Mouse (Mus musculus) small intestine, adult 2 months (tissue): ENCODE measurements around the gene Stk38l.

ENCODE experiments used
- CTCF ChIP-seq: fragments of 200-500 bp; IDR thresholded peaks from 2 replicates; pipeline ENCODE4 v1.5.1; 2012; ENCODE audit warnings: low read depth, mild to moderate bottlenecking, control low read depth, inconsistent platforms, low read length, moderate library complexity, mixed read lengths; ENCODE audit not compliant: insufficient replicate concordance, insufficient read length; ENCODE audit errors: extremely low read depth
- POLR2A ChIP-seq: fragments of 200-500 bp; IDR thresholded peaks from 2 replicates; pipeline ENCODE4 v1.6.1; 2012; ENCODE audit warnings: low read depth, mild to moderate bottlenecking, control low read depth, inconsistent platforms, low read length, moderate library complexity

DNA sequence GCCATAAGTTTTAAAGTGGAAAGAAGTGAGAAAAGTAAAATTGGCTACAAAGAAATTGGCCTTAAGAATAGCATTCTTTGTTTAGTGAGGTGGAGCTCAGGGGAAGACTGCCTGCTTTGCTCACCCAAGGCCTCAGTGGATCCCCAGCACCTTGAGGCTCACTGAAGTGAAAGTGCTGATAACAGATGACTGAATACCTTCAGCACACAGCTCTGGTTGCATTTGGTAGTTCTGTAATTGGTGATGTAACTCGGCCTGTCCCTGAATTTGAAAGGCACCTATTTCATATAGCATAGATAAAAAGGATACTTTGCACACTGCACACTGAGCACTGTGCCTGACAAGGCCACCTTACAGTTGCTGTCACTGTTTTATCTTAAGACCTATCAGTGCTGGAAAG, 23.5 kb downstream of the Stk38l start:
- no peak for TF ChIP-seq POLR2A
- no peak for TF ChIP-seq CTCF
